Mouse (Mus musculus): ENCODE measurements around the gene Best2. TPM values are rescaled to one million over a fixed set of nuclear protein-coding genes. Genes with fewer than 3 reads are reported as not detected.

The Best2 gene
- total and polyA plus RNA-seq, 2 experiments from 2014 or later, result not detected

DNA sequence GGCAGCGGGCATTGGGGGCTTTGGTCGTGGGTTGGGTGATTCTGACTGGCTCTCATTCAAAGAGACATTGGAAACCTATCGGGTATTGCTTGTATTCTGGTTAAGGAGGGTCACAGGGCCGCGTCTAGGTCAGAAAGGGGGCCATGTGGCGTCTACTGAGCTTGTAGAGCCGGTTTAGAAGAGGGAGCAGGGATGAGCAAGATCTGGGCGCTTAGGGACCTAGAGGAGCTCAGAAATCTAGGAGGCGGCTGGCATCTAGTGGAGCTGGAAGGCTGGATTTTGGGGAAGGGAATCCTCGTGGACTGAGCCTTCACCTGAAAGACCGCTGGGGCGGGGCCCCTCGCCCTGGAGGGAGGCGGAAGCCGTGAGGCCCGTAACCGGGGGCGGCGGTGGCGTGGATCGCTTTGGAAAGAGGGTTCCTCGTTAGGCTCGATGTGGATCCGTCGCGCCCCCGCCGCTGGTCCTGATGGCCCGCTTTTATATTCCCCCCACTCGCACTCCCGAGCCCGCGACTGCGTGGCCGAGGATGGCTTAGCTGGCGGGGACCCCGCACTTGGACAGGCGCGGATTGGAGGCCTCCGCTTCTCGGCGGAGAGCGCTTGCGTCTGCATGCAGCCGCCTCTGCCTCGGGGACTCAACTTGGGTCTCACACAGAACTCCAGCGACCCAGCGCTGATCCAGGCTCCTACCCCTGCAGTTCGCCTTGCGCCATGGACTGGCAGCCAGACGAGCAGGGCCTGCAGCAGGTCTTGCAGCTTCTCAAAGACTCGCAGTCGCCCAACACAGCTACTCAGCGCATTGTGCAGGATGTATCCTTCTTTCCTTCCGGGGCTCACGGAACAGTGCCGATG, 23.6 kb upstream of the Best2 start:
- peak overlapping the region; percentile 94 for H3K9ac ChIP-seq (replicated peaks; ENCODE audit: low read depth, low read length)
- H3K27ac ChIP-seq (ENCODE audit: low read depth), result peak overlapping the region; percentile 96
- H3K4me2 ChIP-seq (ENCODE audit: low read depth, low read length), result peak overlapping the region; percentile 97
- H3K4me1 ChIP-seq (ENCODE audit: control insufficient read depth, insufficient read depth), result peaks cover 14% of the 10 kb centered on the region
- TF ChIP-seq EP300 (IDR thresholded peaks at IDR 0.05; ENCODE audit: low read depth) (no peak), CTCF (IDR thresholded peaks at IDR 0.05; ENCODE audit: low read depth) (no peak)
- H3K36me3 ChIP-seq (replicated peaks; ENCODE audit: control insufficient read depth, insufficient read depth, low read length), result peaks cover 21% of the 10 kb centered on the region
- H3K27me3 ChIP-seq (ENCODE audit: control insufficient read depth, insufficient read depth, low read length), result no peaks in the 10 kb centered on the region
- WGBS, result under 1% methylated on average over 54 of the region's 57 CpGs
- H3K9me3 ChIP-seq (replicated peaks; ENCODE audit: control insufficient read depth, low read length), result no peaks in the 10 kb centered on the region
- DNase-seq (ENCODE audit: low spot score), result no peak
- ATAC-seq (ENCODE audit: insufficient read depth, low read depth), result 0 out of 2 replicates have a peak, but pooled peaks have one; percentile 2
- H3K4me3 ChIP-seq (ENCODE audit: low read depth, low read length), result peak overlapping the region; percentile 76

DNA sequence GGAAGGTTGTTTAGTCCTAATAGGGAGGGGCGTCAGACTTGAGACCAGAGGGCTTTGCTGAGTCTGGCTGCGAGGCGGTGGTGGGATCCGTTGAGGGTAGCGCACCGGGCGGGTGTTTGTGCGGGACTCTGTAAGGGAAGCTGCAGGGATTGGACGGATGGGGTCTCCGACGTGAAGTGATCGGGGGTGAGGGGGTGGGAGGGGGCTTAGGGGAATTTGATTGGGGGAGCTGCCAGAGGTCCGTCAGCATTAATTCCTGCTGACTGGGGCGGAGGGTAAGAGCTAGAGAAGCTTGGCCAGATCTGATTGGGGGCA, 23.0 kb upstream of the Best2 start:
- peaks cover 24% of the 10 kb centered on the region for H3K36me3 ChIP-seq (replicated peaks; ENCODE audit: control insufficient read depth, insufficient read depth, low read length)
- H3K27me3 ChIP-seq (ENCODE audit: control insufficient read depth, insufficient read depth, low read length), result no peaks in the 10 kb centered on the region
- TF ChIP-seq CTCF (IDR thresholded peaks at IDR 0.05; ENCODE audit: low read depth), result no peak
- no peak for TF ChIP-seq EP300 (IDR thresholded peaks at IDR 0.05; ENCODE audit: low read depth)
- H3K27ac ChIP-seq (ENCODE audit: low read depth), result peak overlapping the region; percentile 96
- peak; percentile 55 for DNase-seq (ENCODE audit: low spot score)
- no peaks in the 10 kb centered on the region for H3K9me3 ChIP-seq (replicated peaks; ENCODE audit: control insufficient read depth, low read length)
- WGBS, result 1% methylated on average over 14 of the region's 14 CpGs
- peak overlapping the region; percentile 94 for H3K9ac ChIP-seq (replicated peaks; ENCODE audit: low read depth, low read length)
- H3K4me3 ChIP-seq (ENCODE audit: low read depth, low read length), result peak overlapping the region; percentile 76
- peak; percentile 28 for ATAC-seq (ENCODE audit: insufficient read depth, low read depth)
- peaks cover 14% of the 10 kb centered on the region for H3K4me1 ChIP-seq (ENCODE audit: control insufficient read depth, insufficient read depth)
- peak overlapping the region; percentile 97 for H3K4me2 ChIP-seq (ENCODE audit: low read depth, low read length)

DNA sequence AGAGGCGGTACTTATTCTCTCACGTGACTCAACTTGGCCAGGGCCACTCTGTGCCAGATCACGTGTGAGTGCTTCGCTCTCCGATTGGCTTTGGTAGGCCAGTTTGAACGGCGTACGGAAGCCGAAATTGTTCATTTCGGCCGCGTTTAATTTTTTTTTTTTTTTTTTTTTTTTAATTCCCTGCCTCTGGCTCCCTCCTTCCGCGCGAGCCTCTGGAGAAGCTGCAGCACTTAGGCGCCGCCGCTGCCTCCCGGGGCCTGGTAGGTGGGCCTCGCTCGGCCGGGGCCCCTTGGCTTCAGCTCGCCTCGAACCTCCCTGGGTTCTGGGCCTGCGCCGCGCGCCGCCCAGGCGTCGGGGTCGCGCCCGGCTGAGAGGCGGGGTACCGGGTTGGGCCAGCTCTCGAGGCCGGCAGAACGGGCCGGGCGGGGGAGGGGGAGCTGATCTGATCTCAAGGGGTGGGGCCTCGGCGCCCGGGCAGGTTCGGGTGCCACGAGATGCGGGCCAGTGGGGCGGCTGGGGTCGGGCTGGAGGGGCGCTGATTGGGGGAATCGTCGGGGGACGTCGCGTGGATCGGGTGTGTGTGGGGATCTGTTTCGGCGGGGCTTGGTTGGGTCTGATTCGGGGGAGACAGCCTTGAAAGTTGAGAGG, 22.5 kb upstream of the Best2 start, which contains the start of gene Tnpo2:
Gene Tnpo2, plus strand, starts transcription at position 198 of the 648 bp plus-strand sequence.
- Histone ChIP-seq H3K9me3 (replicated peaks; ENCODE audit: control insufficient read depth, low read length) (no peaks in the 10 kb centered on the region), H3K27ac (ENCODE audit: low read depth) (peak within 1 kb of the TSS; percentile 96), H3K27me3 (ENCODE audit: control insufficient read depth, insufficient read depth, low read length) (no peaks in the 10 kb centered on the region), H3K4me1 (ENCODE audit: control insufficient read depth, insufficient read depth) (peaks cover 14% of the 10 kb centered on the region), H3K4me2 (ENCODE audit: low read depth, low read length) (peak within 1 kb of the TSS; percentile 97), H3K4me3 (ENCODE audit: low read depth, low read length) (peak within 1 kb of the TSS; percentile 76), H3K9ac (replicated peaks; ENCODE audit: low read depth, low read length) (peak within 1 kb of the TSS; percentile 94), H3K36me3 (replicated peaks; ENCODE audit: control insufficient read depth, insufficient read depth, low read length) (peaks cover 27% of the 10 kb centered on the region)
- under 1% methylated on average over 59 of the region's 59 CpGs for WGBS
- ATAC-seq (ENCODE audit: insufficient read depth, low read depth) (peak; percentile 95), DNase-seq (ENCODE audit: low spot score) (peak; percentile 98)
- TF ChIP-seq CTCF (IDR thresholded peaks at IDR 0.05; ENCODE audit: low read depth) (no peak), EP300 (IDR thresholded peaks at IDR 0.05; ENCODE audit: low read depth) (no peak)

DNA sequence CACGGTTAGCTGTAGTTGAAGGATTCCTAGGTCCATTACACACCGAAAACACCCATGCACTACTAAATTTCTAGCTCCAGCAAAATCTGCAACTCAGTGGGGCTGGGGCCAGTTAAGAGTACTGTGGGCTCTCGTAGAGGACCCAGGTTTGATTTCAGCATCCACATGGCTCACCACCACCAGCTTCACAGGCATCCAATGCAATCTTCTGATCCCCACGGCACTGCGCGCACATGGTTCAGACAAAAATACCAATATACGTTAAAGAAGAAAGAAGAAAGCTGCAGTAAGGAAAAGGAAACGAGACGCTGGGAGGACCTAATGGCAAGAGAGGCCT, 22.0 kb upstream of the Best2 start:
- TF ChIP-seq EP300 (IDR thresholded peaks at IDR 0.05; ENCODE audit: low read depth), result no peak
- TF ChIP-seq CTCF (IDR thresholded peaks at IDR 0.05; ENCODE audit: low read depth), result no peak
- no peaks in the 10 kb centered on the region for H3K27me3 ChIP-seq (ENCODE audit: control insufficient read depth, insufficient read depth, low read length)
- H3K36me3 ChIP-seq (replicated peaks; ENCODE audit: control insufficient read depth, insufficient read depth, low read length), result peaks cover 27% of the 10 kb centered on the region
- peaks cover 14% of the 10 kb centered on the region for H3K4me1 ChIP-seq (ENCODE audit: control insufficient read depth, insufficient read depth)
- H3K4me2 ChIP-seq (ENCODE audit: low read depth, low read length), result peak overlapping the region; percentile 97
- ATAC-seq (ENCODE audit: insufficient read depth, low read depth) (peak; percentile 15; the same call in 1 of the 2 replicates), DNase-seq (ENCODE audit: low spot score) (no peak)
- peak overlapping the region; percentile 76 for H3K4me3 ChIP-seq (ENCODE audit: low read depth, low read length)
- H3K27ac ChIP-seq (ENCODE audit: low read depth), result peak overlapping the region; percentile 96
- H3K9me3 ChIP-seq (replicated peaks; ENCODE audit: control insufficient read depth, low read length), result no peaks in the 10 kb centered on the region
- H3K9ac ChIP-seq (replicated peaks; ENCODE audit: low read depth, low read length), result peak overlapping the region; percentile 94
- under 1% methylated on average over 9 of the region's 9 CpGs for WGBS

DNA sequence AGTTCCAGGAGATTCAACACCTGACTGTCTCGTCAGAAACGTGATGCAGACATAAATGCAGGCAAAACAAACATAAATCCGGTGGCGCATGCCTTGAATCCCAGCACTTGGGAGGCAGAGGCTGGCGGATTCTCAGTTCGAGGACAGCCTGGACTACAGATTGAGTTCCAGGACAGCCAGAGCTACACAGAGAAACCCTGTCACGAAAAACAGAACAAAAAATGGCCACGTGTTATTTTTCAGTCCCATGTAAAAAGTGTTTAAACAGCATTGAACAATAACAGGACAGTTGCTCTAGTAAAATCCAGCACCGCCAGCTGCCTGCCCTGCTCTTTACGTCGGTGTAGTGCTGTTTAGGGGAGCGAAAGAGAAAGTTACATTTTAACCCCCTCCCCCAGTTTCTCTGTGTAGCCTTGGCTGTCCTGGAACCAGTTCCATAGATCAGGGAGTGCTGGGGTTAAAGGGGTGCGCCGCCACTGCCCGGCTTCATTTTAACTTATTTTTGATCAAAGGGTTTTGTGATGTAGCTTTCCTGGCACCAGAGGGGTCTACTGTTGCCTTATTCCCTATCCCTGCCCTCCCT, 21.5 kb upstream of the Best2 start:
- H3K27ac ChIP-seq (ENCODE audit: low read depth), result peak overlapping the region; percentile 96
- no peaks in the 10 kb centered on the region for H3K27me3 ChIP-seq (ENCODE audit: control insufficient read depth, insufficient read depth, low read length)
- 2% methylated on average over 15 of the region's 15 CpGs for WGBS
- ATAC-seq (ENCODE audit: insufficient read depth, low read depth), result peak; percentile 9; the same call in 1 of the 2 replicates
- peak overlapping the region; percentile 97 for H3K4me2 ChIP-seq (ENCODE audit: low read depth, low read length)
- peak; percentile 40 for DNase-seq (ENCODE audit: low spot score)
- no peaks in the 10 kb centered on the region for H3K9me3 ChIP-seq (replicated peaks; ENCODE audit: control insufficient read depth, low read length)
- TF ChIP-seq EP300 (IDR thresholded peaks at IDR 0.05; ENCODE audit: low read depth) (no peak), CTCF (IDR thresholded peaks at IDR 0.05; ENCODE audit: low read depth) (no peak)
- H3K4me3 ChIP-seq (ENCODE audit: low read depth, low read length), result peak overlapping the region; percentile 76
- H3K4me1 ChIP-seq (ENCODE audit: control insufficient read depth, insufficient read depth), result peaks cover 14% of the 10 kb centered on the region
- H3K9ac ChIP-seq (replicated peaks; ENCODE audit: low read depth, low read length), result peak overlapping the region; percentile 94
- peaks cover 26% of the 10 kb centered on the region for H3K36me3 ChIP-seq (replicated peaks; ENCODE audit: control insufficient read depth, insufficient read depth, low read length)

Data from heart, postnatal 0 days (tissue).